ENCODE assay signal across 28 mouse cellular contexts in the genomic region with DNA sequence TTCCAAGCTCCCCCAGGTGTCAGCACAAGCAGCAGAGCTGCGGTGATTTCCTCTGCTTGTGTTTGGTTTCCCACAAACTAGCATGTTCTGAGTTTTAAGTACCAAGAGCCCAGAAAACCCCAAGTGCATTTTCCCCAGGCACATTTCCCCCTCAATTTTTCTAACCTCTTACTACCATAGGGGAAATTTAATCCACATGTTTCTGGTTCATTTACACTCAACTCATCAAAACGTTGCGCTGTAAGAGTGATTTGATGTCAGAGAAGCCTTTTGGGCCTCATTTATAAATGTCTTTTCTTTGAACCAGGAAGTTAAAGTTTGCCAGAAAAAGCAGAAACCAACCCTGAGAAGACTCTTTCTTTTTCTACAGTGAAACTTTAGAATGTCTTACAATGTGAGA.
A peak's percentile ranks its signal among the peaks of the same experiment; 100 is the strongest.
DNase-seq lines count a peak whose midpoint lies in the region; ATAC-seq and TF ChIP-seq lines count a peak whose summit lies in the region.
"Had no signal": no experiment of that assay in that cellular context is flagged by ENCODE, and none has a peak within 500 bp of the region (broad histone marks: within the 10 kb centered on the region; RNA-seq: fewer than 3 reads in every experiment).

No protein-coding gene starts in this region.

- no peak for ATAC-seq in neural tube, embryonic 11.5 days (ENCODE audit: insufficient read depth, low FRiP score, low TSS enrichment)
- peak; percentile 37; the same call in 1 of the 2 replicates for ATAC-seq in limb, embryonic 14.5 days (ENCODE audit: low FRiP score, low read depth)
- ATAC-seq: activated CD4-positive, CD25-positive, alpha-beta regulatory T cell, adult 4 months; forebrain, embryonic 13.5 days; forebrain, embryonic 16.5 days; hindbrain, embryonic 16.5 days; intestine, embryonic 15.5 days had no signal

- H3K4me3 ChIP-seq in neural tube, embryonic 11.5 days (ENCODE audit: low read depth, low read length): no peak overlapping the region
- H3K4me3 ChIP-seq in limb, embryonic 14.5 days (replicated peaks; ENCODE audit: low read length): no peak overlapping the region
- H3K4me3 ChIP-seq: erythroblast, embryonic 14.5 days; forebrain, embryonic 10.5 days; forebrain, embryonic 13.5 days; gastrocnemius, adult 2 months; heart, embryonic 12.5 days; heart, embryonic 15.5 days; hindbrain, embryonic 10.5 days; hindbrain, embryonic 13.5 days; intestine, embryonic 15.5 days had no signal

- WGBS in neural tube, embryonic 11.5 days: 82% methylated on average over 3 of the region's 3 CpGs
- 25% methylated on average over 3 of the region's 3 CpGs for WGBS in limb, embryonic 14.5 days

- no peaks in the 10 kb centered on the region for H3K27me3 ChIP-seq in neural tube, embryonic 11.5 days (ENCODE audit: control insufficient read depth, insufficient read depth, low read length)
- no peaks in the 10 kb centered on the region for H3K27me3 ChIP-seq in limb, embryonic 14.5 days (ENCODE audit: control insufficient read depth, insufficient read depth, low read length)
- H3K27me3 ChIP-seq: forebrain, embryonic 13.5 days; heart, embryonic 12.5 days; heart, embryonic 15.5 days; hindbrain, embryonic 13.5 days; intestine, embryonic 15.5 days had no signal

- peak; percentile 4 for DNase-seq in embryo, embryonic 11 days
- DNase-seq in embryo, embryonic 10 days (ENCODE audit: low spot score): no peak
- DNase-seq in neural tube, embryonic 11.5 days (ENCODE audit: low spot score): peak; percentile 9
- no peak for DNase-seq in neural tube, embryonic 10.5 days (ENCODE audit: extremely low spot score, low spot score)
- peak; percentile 63 for DNase-seq in limb, embryonic 14.5 days (ENCODE audit: low spot score)
- no peak for DNase-seq in adrenal gland, postnatal 36 days
- DNase-seq: adrenal gland, adult 8-10 months; adrenal gland, postnatal 25 days; cerebellum, adult 2 months; cerebellum, adult 9-11 months; cerebellum, postnatal 25 days; gastrocnemius, adult 2 months; gastrocnemius, postnatal 14 days; heart, adult 18-20 months; heart, postnatal 10 days; heart, postnatal 36 days; kidney, adult 11 months had no signal

- no peak for TF ChIP-seq POLR2A in limb, embryonic 14.5 days (IDR thresholded peaks at IDR 0.05; ENCODE audit: borderline replicate concordance, extremely low read depth, insufficient read depth, insufficient read length)

- H3K4me1 ChIP-seq in neural tube, embryonic 11.5 days (ENCODE audit: control insufficient read depth, insufficient read depth, low read length): no peaks in the 10 kb centered on the region
- H3K4me1 ChIP-seq in limb, embryonic 14.5 days (ENCODE audit: control insufficient read depth, insufficient read depth, low read length): 0 out of 2 replicates have a peak, but pooled peaks cover 3% of the 10 kb centered on the region
- H3K4me1 ChIP-seq: forebrain, embryonic 10.5 days; forebrain, embryonic 13.5 days; heart, embryonic 12.5 days; heart, embryonic 15.5 days; hindbrain, embryonic 10.5 days; hindbrain, embryonic 13.5 days; intestine, embryonic 15.5 days had no signal

- no peak overlapping the region for H3K27ac ChIP-seq in neural tube, embryonic 11.5 days (ENCODE audit: low read depth, low read length)
- no peak overlapping the region for H3K27ac ChIP-seq in limb, embryonic 14.5 days (replicated peaks; ENCODE audit: low read depth, low read length)
- H3K27ac ChIP-seq: forebrain, embryonic 10.5 days; forebrain, embryonic 13.5 days; gastrocnemius, adult 2 months; heart, embryonic 15.5 days; hindbrain, embryonic 10.5 days; hindbrain, embryonic 13.5 days; intestine, embryonic 15.5 days had no signal

- no peaks in the 10 kb centered on the region for H3K9me3 ChIP-seq in neural tube, embryonic 11.5 days (ENCODE audit: control insufficient read depth, low read length)
- H3K9me3 ChIP-seq in limb, embryonic 14.5 days (ENCODE audit: control insufficient read depth, low read length): no peaks in the 10 kb centered on the region
- H3K9me3 ChIP-seq: forebrain, embryonic 10.5 days; forebrain, embryonic 13.5 days; heart, embryonic 12.5 days; heart, embryonic 15.5 days; hindbrain, embryonic 10.5 days; hindbrain, embryonic 13.5 days; intestine, embryonic 15.5 days had no signal

- H3K9ac ChIP-seq in neural tube, embryonic 11.5 days (ENCODE audit: low read length): no peak overlapping the region
- no peak overlapping the region for H3K9ac ChIP-seq in limb, embryonic 14.5 days (ENCODE audit: low read depth, low read length, severe bottlenecking)
- H3K9ac ChIP-seq: forebrain, embryonic 13.5 days; heart, embryonic 12.5 days; heart, embryonic 15.5 days; hindbrain, embryonic 13.5 days; intestine, embryonic 15.5 days had no signal

- H3K4me2 ChIP-seq in neural tube, embryonic 11.5 days (ENCODE audit: low read depth): no peak overlapping the region
- H3K4me2 ChIP-seq in limb, embryonic 14.5 days (replicated peaks; ENCODE audit: low read depth, low read length, severe bottlenecking): no peak overlapping the region
- H3K4me2 ChIP-seq: forebrain, embryonic 13.5 days; heart, embryonic 12.5 days; heart, embryonic 15.5 days; hindbrain, embryonic 13.5 days; intestine, embryonic 15.5 days had no signal

- H3K36me3 ChIP-seq in neural tube, embryonic 11.5 days (ENCODE audit: control insufficient read depth, insufficient read depth, low read length): no peaks in the 10 kb centered on the region
- no peaks in the 10 kb centered on the region for H3K36me3 ChIP-seq in limb, embryonic 14.5 days (ENCODE audit: control insufficient read depth, insufficient read depth, low read length)
- H3K36me3 ChIP-seq: forebrain, embryonic 10.5 days; heart, embryonic 12.5 days; heart, embryonic 15.5 days; hindbrain, embryonic 10.5 days; hindbrain, embryonic 13.5 days; intestine, embryonic 15.5 days had no signal

Comparison
In these comparisons a context has a peak if more than half of its experiments do, and no peak if none do; other contexts are left out.
1. DNase-seq: peak in embryo, embryonic 11 days (single experiment), neural tube, embryonic 11.5 days (single experiment) and limb, embryonic 14.5 days (single experiment); none in embryo, embryonic 10 days (single experiment), neural tube, embryonic 10.5 days (single experiment) and adrenal gland, postnatal 36 days (0 of 2).